Mouse (Mus musculus) MEL (cell line): ENCODE results near the gene Cxcl17.

Experiments used
- CTCF ChIP-seq, 3 experiments: IDR thresholded peaks in 2 of 3; conservative IDR thresholded peaks in 1 of 3; 2 replicates each; pipeline ENCODE4 v1.5.1; 2011 to 2012; ENCODE audit warnings: low read length in 3 of 3, low read depth in 2 of 3, mild to moderate bottlenecking in 2 of 3, improper control_type of control experiment in 1 of 3, inconsistent platforms in 1 of 3, mixed read lengths in 1 of 3, moderate library complexity in 1 of 3; ENCODE audit not compliant: control insufficient read depth in 1 of 3, insufficient read depth in 1 of 3, poor library complexity in 1 of 3, severe bottlenecking in 1 of 3
- EP300 ChIP-seq, 2 experiments: IDR thresholded peaks; 2 replicates each; pipeline ENCODE4 v1.6.1; 2011; ENCODE audit warnings: improper control_type of control experiment in 2 of 2, low read length in 2 of 2, low read depth in 1 of 2, mild to moderate bottlenecking in 1 of 2
- ETS1 ChIP-seq: IDR thresholded peaks from 2 replicates; pipeline ENCODE4 v1.6.1; 2012; ENCODE audit warnings: low read depth, mild to moderate bottlenecking, inconsistent platforms, low read length, improper control_type of control experiment, moderate library complexity
- GABPA ChIP-seq: IDR thresholded peaks from 2 replicates; pipeline ENCODE4 v1.6.1; 2012; ENCODE audit warnings: low read depth, mild to moderate bottlenecking, inconsistent platforms, low read length, improper control_type of control experiment, moderate library complexity
- GATA1 ChIP-seq: IDR thresholded peaks from 2 replicates; pipeline ENCODE4 v1.6.1; 2011; ENCODE audit warnings: low read depth, low read length, improper control_type of control experiment
- JUND ChIP-seq: IDR thresholded peaks from 2 replicates; pipeline ENCODE4 v1.6.1; 2011; ENCODE audit warnings: low read depth, mild to moderate bottlenecking, improper control_type of control experiment, low read length
- KAT2A ChIP-seq: conservative IDR thresholded peaks from 2 replicates; pipeline ENCODE4 v1.6.1; 2012; ENCODE audit warnings: low read depth, low read length, improper control_type of control experiment, inconsistent platforms
- POLR2A ChIP-seq, 2 experiments: IDR thresholded peaks; 2 replicates each; pipeline ENCODE4 v1.6.1; 2011 to 2012; ENCODE audit warnings: low read length in 2 of 2, mild to moderate bottlenecking in 2 of 2, control low read depth in 1 of 2, improper control_type of control experiment in 1 of 2, low read depth in 1 of 2, moderate library complexity in 1 of 2; ENCODE audit not compliant: control insufficient read depth in 1 of 2, insufficient read depth in 1 of 2, poor library complexity in 1 of 2
- POLR2AphosphoS2 ChIP-seq: IDR thresholded peaks from 2 replicates; pipeline ENCODE4 v1.6.1; 2011; ENCODE audit warnings: low read length, improper control_type of control experiment
- RAD21 ChIP-seq: IDR thresholded peaks from 2 replicates; pipeline ENCODE4 v1.6.1; 2011; ENCODE audit warnings: mild to moderate bottlenecking, low read depth, low read length, improper control_type of control experiment
- SIN3A ChIP-seq: IDR thresholded peaks from 2 replicates; pipeline ENCODE4 v1.6.1; 2012; ENCODE audit warnings: low read length, improper control_type of control experiment, inconsistent platforms
- USF1 ChIP-seq: IDR thresholded peaks from 2 replicates; pipeline ENCODE4 v1.6.1; 2014; ENCODE audit warnings: low read depth, mild to moderate bottlenecking, inconsistent platforms, low read length, improper control_type of control experiment, moderate library complexity

DNA sequence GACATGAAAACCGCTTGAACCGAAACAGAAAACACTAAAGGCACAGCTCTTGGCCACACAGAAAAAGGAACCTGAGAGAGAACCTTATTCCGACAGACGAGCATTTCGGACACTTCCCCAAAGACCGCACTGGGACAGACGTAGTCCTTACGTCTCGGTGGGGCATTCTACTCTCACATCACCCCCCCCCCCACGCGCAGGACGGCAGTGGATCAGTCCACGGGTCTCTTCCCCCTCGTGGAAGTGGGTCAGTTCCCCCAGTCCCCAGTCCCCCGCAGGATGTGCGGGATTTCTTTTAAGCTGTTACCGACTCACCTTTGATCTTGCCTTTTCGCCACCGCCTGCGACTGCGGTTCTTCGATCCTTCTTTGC, 17.5 kb downstream of the Cxcl17 start:
- TF ChIP-seq POLR2AphosphoS2 (no peak), KAT2A (no peak), CTCF (IDR thresholded peaks at IDR 0.05 in 2 of 3, conservative IDR thresholded peaks at IDR 0.05 in 1 of 3; ENCODE audit: control insufficient read depth in 1 of 3, insufficient read depth in 1 of 3, low read depth in 2 of 3, low read length in 3 of 3, poor library complexity in 1 of 3, severe bottlenecking in 1 of 3) (no peak), RAD21 (no peak), POLR2A (IDR thresholded peaks at IDR 0.05; ENCODE audit: control insufficient read depth in 1 of 2, insufficient read depth in 1 of 2, low read depth in 1 of 2, low read length in 2 of 2, poor library complexity in 1 of 2) (no peak), EP300 (IDR thresholded peaks at IDR 0.05; ENCODE audit: low read depth in 1 of 2, low read length in 2 of 2) (0 out of 4 replicates have a peak, but pooled peaks of 1 of the 2 experiments have one; percentile 5), ETS1 (no peak), USF1 (no peak), GABPA (no peak), JUND (no peak), GATA1 (no peak), SIN3A (no peak)
